Mouse (Mus musculus) ES-Bruce4 (cell line): ENCODE results near the gene Gse1.

Source experiments
- CTCF ChIP-seq: IDR thresholded peaks from one replicate; pipeline ENCODE4 v1.8.1; 2011; ENCODE audit warnings: low read depth, low read length
- EP300 ChIP-seq: IDR thresholded peaks from 2 replicates; pipeline ENCODE4 v1.6.1; 2011; ENCODE audit warnings: low read depth, low read length; ENCODE audit not compliant: insufficient read depth
- POLR2A ChIP-seq: IDR thresholded peaks from one replicate; pipeline ENCODE4 v1.8.1; 2011; ENCODE audit warnings: low read length; ENCODE audit not compliant: insufficient read depth

GRCm38 (mm10) chr8:120216855-120217830, 11.1 kb upstream of the Gse1 start:
- TF ChIP-seq EP300 (no peak), CTCF (no peak), POLR2A (no peak)
